Mouse (Mus musculus) olfactory bulb, adult 2 months (tissue): ENCODE measurements around the gene Anapc16.

Experiments used
- CTCF ChIP-seq: fragments of 200-500 bp; IDR thresholded peaks from 2 replicates; pipeline ENCODE4 v1.5.1; 2012; ENCODE audit warnings: low read depth, mild to moderate bottlenecking, low read length, moderate library complexity; ENCODE audit not compliant: insufficient read depth
- POLR2A ChIP-seq: fragments of 200-500 bp; IDR thresholded peaks from 2 replicates; pipeline ENCODE4 v1.6.1; 2012; ENCODE audit warnings: mild to moderate bottlenecking, low read depth, low read length, moderate library complexity; ENCODE audit not compliant: insufficient read depth

- TF ChIP-seq CTCF = no peak
- no peak for TF ChIP-seq POLR2A
Measured at GRCm38 (mm10) chr10:59965788-59966187, 37.1 kb downstream of the Anapc16 start.
